Mouse (Mus musculus) neural tube, embryonic 13.5 days (tissue): ENCODE measurements around the gene Stab2. TPM values are rescaled to one million over a fixed set of nuclear protein-coding genes. Genes with fewer than 3 reads are reported as not detected.

Experiments used
- ATAC-seq: fragments of 200-750 bp; cut with Nextera tagmentation; 2 replicates; pipeline ENCODE4 v1.8.0; 2017; ENCODE audit warnings: low read depth, mild to moderate bottlenecking, moderate TSS enrichment, moderate library complexity
- H3K27ac ChIP-seq: fragments of 300-500 bp; sonication (generic); replicated peaks from 2 replicates; pipeline ENCODE4 v1.5.1; 2015; ENCODE audit warnings: moderate library complexity, mild to moderate bottlenecking, inconsistent platforms
- H3K27me3 ChIP-seq: fragments of 300-500 bp; sonication (generic); 2 replicates; pipeline ENCODE4 v1.6.1; 2015; ENCODE audit warnings: mild to moderate bottlenecking, inconsistent platforms
- H3K36me3 ChIP-seq: fragments of 300-500 bp; sonication (generic); 2 replicates; pipeline ENCODE4 v1.6.1; 2015; ENCODE audit warnings: mild to moderate bottlenecking, inconsistent platforms
- H3K4me1 ChIP-seq: fragments of 300-500 bp; sonication (generic); replicated peaks from 2 replicates; pipeline ENCODE4 v1.6.1; 2015; ENCODE audit warnings: inconsistent platforms
- H3K4me2 ChIP-seq: fragments of 300-500 bp; sonication (generic); 2 replicates; pipeline ENCODE4 v1.6.1; 2015; ENCODE audit warnings: inconsistent platforms, mild to moderate bottlenecking, moderate library complexity
- H3K4me3 ChIP-seq: fragments of 300-500 bp; sonication (generic); 2 replicates; pipeline ENCODE4 v1.5.1; 2015; ENCODE audit warnings: mild to moderate bottlenecking, inconsistent platforms
- H3K9ac ChIP-seq: fragments of 300-500 bp; sonication (generic); 2 replicates; pipeline ENCODE4 v1.6.1; 2015; ENCODE audit warnings: moderate library complexity, mild to moderate bottlenecking, inconsistent platforms
- H3K9me3 ChIP-seq: fragments of 300-500 bp; sonication (generic); 2 replicates; pipeline ENCODE4 v1.6.1; 2016; ENCODE audit warnings: inconsistent platforms
- WGBS: fragments of 180-500 bp; shearing (Covaris S2); methylation state at CpG from one replicate; pipeline ENCODE4 v1.1.7; 2015; 5-methylcytosine and 5-hydroxymethylcytosine counted together
- polyA plus RNA-seq: library from polyadenylated mRNA; unstranded; fragments of >200 nt; fragmentation: Nextera tagmentation; extraction: Ambion mirVana; gene quantifications from 2 replicates; pipeline ENCODE4 v1.2.1, GENCODE M21; 2015

Stab2 gene
- polyA plus RNA-seq, 1 experiment from 2014 or later = 0.24 TPM

- no peaks in the 10 kb centered on the region for H3K9me3 ChIP-seq
- ATAC-seq = no peak
- no peak overlapping the region for H3K4me3 ChIP-seq
- H3K27ac ChIP-seq = no peak overlapping the region
- H3K4me2 ChIP-seq = no peak overlapping the region
- no peak overlapping the region for H3K9ac ChIP-seq
- WGBS = 82% methylated on average over 9 of the region's 9 CpGs
- peaks cover under 1% of the 10 kb centered on the region; the same call in 1 of the 2 replicates for H3K4me1 ChIP-seq
- H3K27me3 ChIP-seq = peaks cover 20% of the 10 kb centered on the region
- H3K36me3 ChIP-seq = no peaks in the 10 kb centered on the region
Measured at GRCm38 (mm10) chr10:86846926-86847467, 160.8 kb downstream of the Stab2 start.

- Histone ChIP-seq H3K4me2 (no peak overlapping the region), H3K9me3 (no peaks in the 10 kb centered on the region), H3K4me1 (no peaks in the 10 kb centered on the region), H3K9ac (no peak overlapping the region), H3K36me3 (no peaks in the 10 kb centered on the region), H3K4me3 (no peak overlapping the region), H3K27ac (no peak overlapping the region), H3K27me3 (no peaks in the 10 kb centered on the region)
- 84% methylated on average over 5 of the region's 5 CpGs for whole genome bisulfite sequencing
- ATAC-seq = no peak
Measured at GRCm38 (mm10) chr10:86842659-86843058, 165.2 kb downstream of the Stab2 start.

- Histone ChIP-seq H3K4me1 (no peaks in the 10 kb centered on the region), H3K36me3 (peaks cover 20% of the 10 kb centered on the region), H3K4me3 (no peak overlapping the region), H3K9ac (no peak overlapping the region), H3K4me2 (no peak overlapping the region), H3K27ac (no peak overlapping the region), H3K27me3 (no peaks in the 10 kb centered on the region), H3K9me3 (no peaks in the 10 kb centered on the region)
- WGBS = 83% methylated on average over 6 of the region's 6 CpGs
- ATAC-seq = no peak
Measured at GRCm38 (mm10) chr10:86838827-86839226, 169.0 kb downstream of the Stab2 start.

- Histone ChIP-seq H3K4me1 (no peaks in the 10 kb centered on the region), H3K27me3 (no peaks in the 10 kb centered on the region), H3K36me3 (peaks cover 29% of the 10 kb centered on the region), H3K27ac (no peak overlapping the region), H3K4me2 (no peak overlapping the region), H3K4me3 (no peak overlapping the region), H3K9ac (no peak overlapping the region), H3K9me3 (no peaks in the 10 kb centered on the region)
- no peak for ATAC-seq
- WGBS = 78% methylated on average over 4 of the region's 4 CpGs
Measured at GRCm38 (mm10) chr10:86836784-86837183, 171.0 kb downstream of the Stab2 start.

- Histone ChIP-seq H3K4me2 (no peak overlapping the region), H3K9me3 (no peaks in the 10 kb centered on the region), H3K27ac (no peak overlapping the region), H3K4me1 (no peaks in the 10 kb centered on the region), H3K36me3 (peaks cover 38% of the 10 kb centered on the region), H3K27me3 (no peaks in the 10 kb centered on the region), H3K4me3 (no peak overlapping the region), H3K9ac (no peak overlapping the region)
- ATAC-seq = no peak
- 84% methylated on average over 2 of the region's 2 CpGs for WGBS
Measured at GRCm38 (mm10) chr10:86829515-86829914, 178.3 kb downstream of the Stab2 start.

- H3K4me2 ChIP-seq = no peak overlapping the region
- 85% methylated on average over 15 of the region's 15 CpGs for WGBS
- ATAC-seq = no peak
Measured at GRCm38 (mm10) chr10:86828221-86829135, 179.3 kb downstream of the Stab2 start.

GRCm38 (mm10) chr10:86826929-86827328, 180.9 kb downstream of the Stab2 start:
- H3K4me2 ChIP-seq = no peak overlapping the region
- H3K4me3 ChIP-seq = no peak overlapping the region
- no peaks in the 10 kb centered on the region for H3K27me3 ChIP-seq
- no peaks in the 10 kb centered on the region for H3K9me3 ChIP-seq
- H3K36me3 ChIP-seq = peaks cover 29% of the 10 kb centered on the region
- 87% methylated on average over 3 of the region's 3 CpGs for WGBS
- ATAC-seq = no peak
- no peak overlapping the region for H3K27ac ChIP-seq
- no peak overlapping the region for H3K9ac ChIP-seq
- no peaks in the 10 kb centered on the region for H3K4me1 ChIP-seq

More at GRCm38 (mm10) chr10:86828221-86829135, 179.3 kb downstream of the Stab2 start:
- Histone ChIP-seq H3K9ac (no peak overlapping the region), H3K27me3 (no peaks in the 10 kb centered on the region), H3K4me1 (no peaks in the 10 kb centered on the region), H3K27ac (no peak overlapping the region), H3K4me3 (no peak overlapping the region), H3K36me3 (peaks cover 31% of the 10 kb centered on the region), H3K9me3 (no peaks in the 10 kb centered on the region)

GRCm38 (mm10) chr10:86825871-86826522, 181.8 kb downstream of the Stab2 start:
- H3K27ac ChIP-seq = no peak overlapping the region
- H3K27me3 ChIP-seq = no peaks in the 10 kb centered on the region
- no peaks in the 10 kb centered on the region for H3K9me3 ChIP-seq
- H3K36me3 ChIP-seq = peaks cover 33% of the 10 kb centered on the region
- no peak for ATAC-seq
- H3K9ac ChIP-seq = no peak overlapping the region
- WGBS = 93% methylated on average over 10 of the region's 10 CpGs
- no peak overlapping the region for H3K4me2 ChIP-seq
- H3K4me3 ChIP-seq = no peak overlapping the region
- H3K4me1 ChIP-seq = no peaks in the 10 kb centered on the region

GRCm38 (mm10) chr10:86824871-86825270, 183.0 kb downstream of the Stab2 start:
- H3K9ac ChIP-seq = no peak overlapping the region
- no peak overlapping the region for H3K4me2 ChIP-seq
- H3K4me3 ChIP-seq = no peak overlapping the region
- H3K27ac ChIP-seq = no peak overlapping the region
- H3K27me3 ChIP-seq = no peaks in the 10 kb centered on the region
- peaks cover 41% of the 10 kb centered on the region for H3K36me3 ChIP-seq
- peaks cover 8% of the 10 kb centered on the region for H3K4me1 ChIP-seq
- no peaks in the 10 kb centered on the region for H3K9me3 ChIP-seq
- ATAC-seq = no peak
- 47% methylated on average over 14 of the region's 14 CpGs for WGBS

GRCm38 (mm10) chr10:86824093-86824492, 183.7 kb downstream of the Stab2 start:
- ATAC-seq = no peak
- WGBS = 82% methylated on average over 6 of the region's 6 CpGs

GRCm38 (mm10) chr10:86821014-86821413, 186.8 kb downstream of the Stab2 start:
- no peak overlapping the region for H3K9ac ChIP-seq
- WGBS = 94% methylated on average over 7 of the region's 7 CpGs
- no peak for ATAC-seq

More at GRCm38 (mm10) chr10:86824093-86824492, 183.7 kb downstream of the Stab2 start:
- peaks cover 36% of the 10 kb centered on the region for H3K36me3 ChIP-seq
- no peak overlapping the region for H3K4me2 ChIP-seq
- no peak overlapping the region for H3K9ac ChIP-seq
- no peaks in the 10 kb centered on the region for H3K9me3 ChIP-seq
- no peak overlapping the region for H3K27ac ChIP-seq
- H3K4me1 ChIP-seq = peaks cover 15% of the 10 kb centered on the region
- H3K27me3 ChIP-seq = no peaks in the 10 kb centered on the region
- H3K4me3 ChIP-seq = no peak overlapping the region

GRCm38 (mm10) chr10:86819649-86820165, 188.1 kb downstream of the Stab2 start:
- H3K4me1 ChIP-seq = peaks cover 15% of the 10 kb centered on the region
- H3K4me2 ChIP-seq = peak overlapping the region; percentile 14
- peak; percentile 87 for ATAC-seq
- peak overlapping the region; percentile 65; the same call in 1 of the 2 replicates for H3K27ac ChIP-seq
- H3K9ac ChIP-seq = peak overlapping the region; percentile 32
- WGBS = 19% methylated on average over 8 of the region's 8 CpGs
- H3K9me3 ChIP-seq = no peaks in the 10 kb centered on the region
- peaks cover 21% of the 10 kb centered on the region for H3K36me3 ChIP-seq
- no peak overlapping the region for H3K4me3 ChIP-seq
- no peaks in the 10 kb centered on the region for H3K27me3 ChIP-seq

More at GRCm38 (mm10) chr10:86821014-86821413, 186.8 kb downstream of the Stab2 start:
- peaks cover 28% of the 10 kb centered on the region for H3K36me3 ChIP-seq
- H3K4me3 ChIP-seq = no peak overlapping the region
- no peak overlapping the region for H3K27ac ChIP-seq
- H3K9me3 ChIP-seq = no peaks in the 10 kb centered on the region
- H3K4me1 ChIP-seq = peaks cover 15% of the 10 kb centered on the region
- no peak overlapping the region for H3K4me2 ChIP-seq
- no peaks in the 10 kb centered on the region for H3K27me3 ChIP-seq
